Mouse (Mus musculus) heart, embryonic 12.5 days (tissue): ENCODE measurements around the gene Dpyd. TPM values are rescaled to one million over a fixed set of nuclear protein-coding genes. Genes with fewer than 3 reads are reported as not detected.

Experiments
- ATAC-seq: fragments of 200-750 bp; cut with Nextera tagmentation; 2 replicates; pipeline ENCODE4 v1.8.0; 2017; ENCODE audit warnings: moderate TSS enrichment, moderate library complexity; ENCODE audit not compliant: insufficient number of reproducible peaks, low FRiP score
- H3K27ac ChIP-seq: fragments of 300-500 bp; sonication (generic); 2 replicates; pipeline ENCODE4 v1.5.1; 2016; ENCODE audit warnings: mild to moderate bottlenecking, moderate library complexity; ENCODE audit not compliant: poor library complexity, severe bottlenecking
- H3K27me3 ChIP-seq: fragments of 300-500 bp; sonication (generic); replicated peaks from 2 replicates; pipeline ENCODE4 v1.6.1; 2016; ENCODE audit warnings: mild to moderate bottlenecking, moderate library complexity
- H3K36me3 ChIP-seq: fragments of 300-500 bp; sonication (generic); 2 replicates; pipeline ENCODE4 v1.6.1; 2016; ENCODE audit warnings: mild to moderate bottlenecking, moderate library complexity
- H3K4me1 ChIP-seq: fragments of 300-500 bp; sonication (generic); replicated peaks from 2 replicates; pipeline ENCODE4 v1.6.1; 2016; ENCODE audit warnings: mild to moderate bottlenecking
- H3K4me2 ChIP-seq: fragments of 300-500 bp; sonication (generic); 2 replicates; pipeline ENCODE4 v1.6.1; 2016; ENCODE audit warnings: mild to moderate bottlenecking, moderate library complexity
- H3K4me3 ChIP-seq: fragments of 300-500 bp; sonication (generic); 2 replicates; pipeline ENCODE4 v1.5.1; 2016; ENCODE audit warnings: mild to moderate bottlenecking
- H3K9ac ChIP-seq: fragments of 300-500 bp; sonication (generic); 2 replicates; pipeline ENCODE4 v1.6.1; 2016; ENCODE audit warnings: mild to moderate bottlenecking, moderate library complexity
- H3K9me3 ChIP-seq: fragments of 300-500 bp; sonication (generic); replicated peaks from 2 replicates; pipeline ENCODE4 v1.6.1; 2016; ENCODE audit warnings: mild to moderate bottlenecking, moderate library complexity
- WGBS: fragments of 180-500 bp; shearing (Covaris S2); methylation state at CpG from one replicate; pipeline ENCODE4 v1.1.7; 2016; 5-methylcytosine and 5-hydroxymethylcytosine counted together
- polyA plus RNA-seq: library from polyadenylated mRNA; unstranded; fragments of >200 nt; fragmentation: Nextera tagmentation; extraction: Ambion mirVana; gene quantifications from 2 replicates; pipeline ENCODE4 v1.2.1, GENCODE M21; 2016

Gene Dpyd
- polyA plus RNA-seq, 1 experiment from 2014 or later = 2.1 TPM

DNA sequence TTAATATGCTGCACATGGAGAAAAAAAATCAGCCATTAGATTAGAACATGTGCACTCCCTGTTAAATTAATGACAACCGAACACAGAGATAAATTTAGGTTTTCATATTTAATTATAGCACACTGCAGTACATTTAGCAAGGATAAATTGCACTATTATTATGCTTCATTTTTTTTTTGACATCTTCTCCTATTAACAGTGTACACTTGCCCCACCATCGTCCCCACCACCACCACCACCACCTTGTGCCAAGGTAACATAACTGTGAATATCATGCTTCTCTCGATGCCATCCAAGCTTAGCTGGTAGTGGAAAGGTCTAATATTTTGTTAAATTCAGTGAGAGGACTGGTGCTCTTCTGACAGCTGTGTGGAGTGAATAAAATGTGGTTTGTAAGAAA, 800.5 kb downstream of the Dpyd start:
- H3K27me3 ChIP-seq = no peaks in the 10 kb centered on the region
- no peak overlapping the region for H3K4me3 ChIP-seq
- 81% methylated on average over 3 of the region's 3 CpGs for WGBS
- no peaks in the 10 kb centered on the region for H3K4me1 ChIP-seq
- no peak overlapping the region for H3K4me2 ChIP-seq
- no peak for ATAC-seq
- H3K9ac ChIP-seq = no peak overlapping the region
- no peaks in the 10 kb centered on the region for H3K9me3 ChIP-seq
- no peaks in the 10 kb centered on the region for H3K36me3 ChIP-seq
- H3K27ac ChIP-seq = no peak overlapping the region

DNA sequence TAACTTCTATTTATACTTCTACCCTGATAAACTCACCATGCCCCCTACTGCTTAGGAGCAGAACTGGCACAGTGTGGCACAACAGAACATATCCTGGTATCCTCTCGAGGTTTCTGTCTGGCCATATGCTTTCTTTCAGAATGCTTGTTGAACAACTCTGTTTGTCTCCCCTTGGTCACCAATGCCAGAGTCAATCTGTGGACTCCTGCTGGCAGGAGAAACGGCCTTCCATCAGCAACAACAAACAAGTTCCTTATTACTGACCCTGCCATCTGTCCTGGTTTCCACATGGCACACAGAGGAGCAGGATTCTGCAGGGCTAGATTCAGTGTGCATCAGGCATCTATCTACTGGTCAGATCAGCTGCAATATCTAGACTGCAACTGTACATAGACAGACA, 807.0 kb downstream of the Dpyd start:
- 43% methylated on average over 2 of the region's 2 CpGs for WGBS
- no peaks in the 10 kb centered on the region for H3K9me3 ChIP-seq
- H3K4me1 ChIP-seq = no peaks in the 10 kb centered on the region
- H3K4me2 ChIP-seq = no peak overlapping the region
- no peak overlapping the region for H3K9ac ChIP-seq
- H3K27me3 ChIP-seq = no peaks in the 10 kb centered on the region
- no peak overlapping the region for H3K27ac ChIP-seq
- no peak for ATAC-seq
- H3K36me3 ChIP-seq = no peaks in the 10 kb centered on the region
- H3K4me3 ChIP-seq = no peak overlapping the region

GRCm38 (mm10) chr3:119381119-119381518, 819.2 kb downstream of the Dpyd start:
- Histone ChIP-seq H3K4me1 (no peaks in the 10 kb centered on the region), H3K27ac (no peak overlapping the region), H3K36me3 (no peaks in the 10 kb centered on the region), H3K9ac (no peak overlapping the region), H3K4me3 (no peak overlapping the region), H3K9me3 (no peaks in the 10 kb centered on the region), H3K27me3 (no peaks in the 10 kb centered on the region), H3K4me2 (no peak overlapping the region)
- no peak for ATAC-seq
- WGBS = 58% methylated on average over 1 of the region's 1 CpGs

GRCm38 (mm10) chr3:119382395-119382794, 820.5 kb downstream of the Dpyd start:
- Histone ChIP-seq H3K4me1 (no peaks in the 10 kb centered on the region), H3K27me3 (no peaks in the 10 kb centered on the region), H3K36me3 (no peaks in the 10 kb centered on the region), H3K9ac (no peak overlapping the region), H3K27ac (no peak overlapping the region), H3K4me2 (no peak overlapping the region), H3K9me3 (no peaks in the 10 kb centered on the region), H3K4me3 (no peak overlapping the region)
- 91% methylated on average over 1 of the region's 1 CpGs for WGBS
- no peak for ATAC-seq

DNA sequence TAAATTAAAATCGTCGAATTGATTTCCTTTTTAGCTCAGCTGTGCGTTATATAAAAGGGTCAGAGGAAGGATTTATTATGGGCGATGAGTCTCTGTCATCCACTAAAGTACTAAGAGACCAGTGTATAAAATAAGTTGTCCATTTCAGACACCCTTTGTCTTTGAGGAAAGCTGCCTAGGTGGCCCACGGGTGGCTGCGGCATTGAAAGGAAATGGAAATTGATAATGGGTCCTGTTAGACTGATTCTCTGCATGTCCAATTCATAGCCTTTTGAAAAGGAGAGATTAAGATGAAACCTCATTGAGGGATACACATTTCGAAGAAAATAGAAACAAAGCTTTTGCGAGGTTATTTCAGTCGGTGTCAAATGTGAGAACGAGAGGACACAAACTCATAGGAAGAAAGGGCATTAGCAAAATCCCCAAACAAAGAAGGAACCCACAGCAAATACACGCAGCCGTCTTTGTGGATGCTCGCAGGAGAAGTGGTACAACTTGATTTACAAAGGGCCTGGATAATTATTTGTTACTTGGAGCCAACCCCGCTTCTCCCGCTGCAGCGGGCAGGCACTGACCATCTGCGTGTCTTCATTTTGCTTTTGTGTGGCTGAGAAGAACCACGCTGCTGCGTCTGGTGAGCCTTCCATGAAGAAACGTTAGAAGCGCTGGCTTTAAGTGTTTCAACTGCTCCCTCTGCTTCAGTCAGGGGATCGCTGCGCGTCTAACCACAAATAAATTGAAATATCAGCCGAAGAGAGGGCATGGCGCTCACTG, 825.6 kb downstream of the Dpyd start:
- H3K27me3 ChIP-seq = no peaks in the 10 kb centered on the region
- no peak for ATAC-seq
- no peak overlapping the region for H3K4me2 ChIP-seq
- H3K4me3 ChIP-seq = no peak overlapping the region
- H3K27ac ChIP-seq = no peak overlapping the region
- no peaks in the 10 kb centered on the region for H3K4me1 ChIP-seq
- no peak overlapping the region for H3K9ac ChIP-seq
- H3K36me3 ChIP-seq = no peaks in the 10 kb centered on the region
- WGBS = 82% methylated on average over 26 of the region's 26 CpGs
- H3K9me3 ChIP-seq = no peaks in the 10 kb centered on the region

GRCm38 (mm10) chr3:119397205-119397604, 835.3 kb downstream of the Dpyd start:
- no peaks in the 10 kb centered on the region for H3K36me3 ChIP-seq

GRCm38 (mm10) chr3:119402836-119403728, 841.2 kb downstream of the Dpyd start:
- Histone ChIP-seq H3K4me3 (no peak overlapping the region), H3K36me3 (no peaks in the 10 kb centered on the region), H3K4me2 (no peak overlapping the region), H3K4me1 (no peaks in the 10 kb centered on the region), H3K9me3 (no peaks in the 10 kb centered on the region), H3K27ac (no peak overlapping the region), H3K27me3 (no peaks in the 10 kb centered on the region), H3K9ac (no peak overlapping the region)
- 74% methylated on average over 7 of the region's 7 CpGs for WGBS
- no peak for ATAC-seq

More at GRCm38 (mm10) chr3:119397205-119397604, 835.3 kb downstream of the Dpyd start:
- Histone ChIP-seq H3K4me1 (no peaks in the 10 kb centered on the region), H3K4me3 (no peak overlapping the region), H3K27ac (no peak overlapping the region), H3K4me2 (no peak overlapping the region), H3K9ac (no peak overlapping the region), H3K9me3 (no peaks in the 10 kb centered on the region), H3K27me3 (no peaks in the 10 kb centered on the region)
- no peak for ATAC-seq
- WGBS = 55% methylated on average over 5 of the region's 5 CpGs

- Histone ChIP-seq H3K9me3 (no peaks in the 10 kb centered on the region), H3K4me3 (no peak overlapping the region), H3K4me1 (no peaks in the 10 kb centered on the region), H3K9ac (no peak overlapping the region), H3K27ac (no peak overlapping the region), H3K36me3 (no peaks in the 10 kb centered on the region), H3K4me2 (no peak overlapping the region), H3K27me3 (no peaks in the 10 kb centered on the region)
- ATAC-seq = no peak
- WGBS = 72% methylated on average over 9 of the region's 9 CpGs
Measured at GRCm38 (mm10) chr3:119419087-119419709, 857.3 kb downstream of the Dpyd start.

DNA sequence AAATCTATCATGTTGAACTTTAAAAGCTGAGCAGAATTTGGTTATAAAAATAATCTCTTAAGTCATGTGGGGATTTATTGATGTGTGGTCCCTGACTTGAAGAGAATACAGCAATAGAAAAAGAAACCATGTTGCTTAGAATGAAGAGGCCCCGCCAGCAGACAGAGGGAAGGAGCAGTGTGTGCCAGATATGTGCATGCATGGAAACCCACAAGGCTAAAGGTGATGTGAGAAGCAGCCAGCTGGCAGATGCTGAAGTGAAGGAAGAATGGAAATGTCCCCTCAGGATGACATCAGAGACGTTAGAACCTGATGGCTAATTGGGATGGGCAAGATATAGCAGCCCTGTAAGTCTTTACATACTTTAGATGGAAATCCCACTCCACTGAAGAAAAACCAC, 857.8 kb downstream of the Dpyd start:
- Histone ChIP-seq H3K4me1 (no peaks in the 10 kb centered on the region), H3K4me3 (no peak overlapping the region), H3K36me3 (no peaks in the 10 kb centered on the region), H3K9ac (no peak overlapping the region), H3K27me3 (no peaks in the 10 kb centered on the region), H3K9me3 (no peaks in the 10 kb centered on the region), H3K27ac (no peak overlapping the region), H3K4me2 (no peak overlapping the region)
- no peak for ATAC-seq
- 66% methylated on average over 2 of the region's 2 CpGs for WGBS

- Histone ChIP-seq H3K4me2 (no peak overlapping the region), H3K4me3 (no peak overlapping the region), H3K27ac (no peak overlapping the region), H3K36me3 (no peaks in the 10 kb centered on the region), H3K27me3 (no peaks in the 10 kb centered on the region), H3K9me3 (no peaks in the 10 kb centered on the region), H3K9ac (no peak overlapping the region), H3K4me1 (no peaks in the 10 kb centered on the region)
- ATAC-seq = no peak
- WGBS = 58% methylated on average over 8 of the region's 8 CpGs
Measured at GRCm38 (mm10) chr3:119431339-119431738, 869.4 kb downstream of the Dpyd start.

DNA sequence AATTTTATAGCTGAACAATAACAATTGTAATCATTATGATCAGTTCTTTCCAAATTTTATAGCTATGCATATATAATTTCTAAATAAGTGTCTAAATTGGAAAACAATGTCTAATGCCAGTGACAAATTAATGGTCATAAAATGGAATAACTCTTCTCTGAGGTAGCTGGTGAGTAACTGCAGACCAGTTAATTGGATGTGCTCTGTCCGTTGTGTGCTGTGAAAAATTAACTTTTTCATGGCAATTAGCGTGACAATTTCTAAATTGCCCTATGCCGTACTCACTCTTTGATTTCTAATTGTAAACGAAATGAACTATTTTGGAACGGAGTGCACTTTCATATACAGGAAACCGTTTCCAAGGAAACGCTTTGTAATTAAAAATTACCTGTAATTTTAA, 869.8 kb downstream of the Dpyd start:
- Histone ChIP-seq H3K27me3 (no peaks in the 10 kb centered on the region), H3K9me3 (no peaks in the 10 kb centered on the region), H3K9ac (no peak overlapping the region), H3K4me1 (no peaks in the 10 kb centered on the region), H3K27ac (no peak overlapping the region), H3K4me3 (no peak overlapping the region), H3K4me2 (no peak overlapping the region), H3K36me3 (no peaks in the 10 kb centered on the region)
- ATAC-seq = no peak
- WGBS = 86% methylated on average over 7 of the region's 7 CpGs
